Mouse (Mus musculus) lung, embryonic 15.5 days (tissue): ENCODE measurements around the gene Gm44965. TPM values are rescaled to one million over a fixed set of nuclear protein-coding genes. Genes with fewer than 3 reads are reported as not detected.

ENCODE experiments used
- ATAC-seq: fragments of 200-750 bp; cut with Nextera tagmentation; 2 replicates; pipeline ENCODE4 v1.8.0; 2017; ENCODE audit warnings: moderate number of reproducible peaks, borderline replicate concordance; ENCODE audit not compliant: low FRiP score, low TSS enrichment; ENCODE audit errors: extremely low read depth
- H3K27ac ChIP-seq: fragments of 300-500 bp; sonication (generic); 2 replicates; pipeline ENCODE4 v1.5.1; 2015; ENCODE audit warnings: moderate library complexity, mild to moderate bottlenecking, inconsistent platforms
- H3K27me3 ChIP-seq: fragments of 300-500 bp; sonication (generic); 2 replicates; pipeline ENCODE4 v1.6.1; 2015; ENCODE audit warnings: inconsistent platforms
- H3K36me3 ChIP-seq: fragments of 300-500 bp; sonication (generic); 2 replicates; pipeline ENCODE4 v1.6.1; 2015; ENCODE audit warnings: inconsistent platforms
- H3K4me1 ChIP-seq: fragments of 300-500 bp; sonication (generic); 2 replicates; pipeline ENCODE4 v1.6.1; 2015; ENCODE audit warnings: inconsistent platforms
- H3K4me2 ChIP-seq: fragments of 300-500 bp; sonication (generic); 2 replicates; pipeline ENCODE4 v1.6.1; 2015; ENCODE audit warnings: inconsistent platforms, mild to moderate bottlenecking, moderate library complexity
- H3K4me3 ChIP-seq: fragments of 300-500 bp; sonication (generic); 2 replicates; pipeline ENCODE4 v1.5.1; 2015; ENCODE audit warnings: mild to moderate bottlenecking, inconsistent platforms
- H3K9ac ChIP-seq: fragments of 300-500 bp; sonication (generic); 2 replicates; pipeline ENCODE4 v1.6.1; 2015; ENCODE audit warnings: inconsistent platforms
- H3K9me3 ChIP-seq: fragments of 300-500 bp; sonication (generic); 2 replicates; pipeline ENCODE4 v1.6.1; 2016; ENCODE audit warnings: inconsistent platforms
- WGBS: fragments of 180-500 bp; shearing (Covaris S2); methylation state at CpG from one replicate; pipeline ENCODE4 v1.1.7; 2015; 5-methylcytosine and 5-hydroxymethylcytosine counted together
- polyA plus RNA-seq: library from polyadenylated mRNA; unstranded; fragments of >200 nt; fragmentation: Nextera tagmentation; extraction: Ambion mirVana; gene quantifications from 2 replicates; pipeline ENCODE4 v1.2.1, GENCODE M21; 2015

The Gm44965 gene
- not detected in 2 replicates for polyA plus RNA-seq

DNA sequence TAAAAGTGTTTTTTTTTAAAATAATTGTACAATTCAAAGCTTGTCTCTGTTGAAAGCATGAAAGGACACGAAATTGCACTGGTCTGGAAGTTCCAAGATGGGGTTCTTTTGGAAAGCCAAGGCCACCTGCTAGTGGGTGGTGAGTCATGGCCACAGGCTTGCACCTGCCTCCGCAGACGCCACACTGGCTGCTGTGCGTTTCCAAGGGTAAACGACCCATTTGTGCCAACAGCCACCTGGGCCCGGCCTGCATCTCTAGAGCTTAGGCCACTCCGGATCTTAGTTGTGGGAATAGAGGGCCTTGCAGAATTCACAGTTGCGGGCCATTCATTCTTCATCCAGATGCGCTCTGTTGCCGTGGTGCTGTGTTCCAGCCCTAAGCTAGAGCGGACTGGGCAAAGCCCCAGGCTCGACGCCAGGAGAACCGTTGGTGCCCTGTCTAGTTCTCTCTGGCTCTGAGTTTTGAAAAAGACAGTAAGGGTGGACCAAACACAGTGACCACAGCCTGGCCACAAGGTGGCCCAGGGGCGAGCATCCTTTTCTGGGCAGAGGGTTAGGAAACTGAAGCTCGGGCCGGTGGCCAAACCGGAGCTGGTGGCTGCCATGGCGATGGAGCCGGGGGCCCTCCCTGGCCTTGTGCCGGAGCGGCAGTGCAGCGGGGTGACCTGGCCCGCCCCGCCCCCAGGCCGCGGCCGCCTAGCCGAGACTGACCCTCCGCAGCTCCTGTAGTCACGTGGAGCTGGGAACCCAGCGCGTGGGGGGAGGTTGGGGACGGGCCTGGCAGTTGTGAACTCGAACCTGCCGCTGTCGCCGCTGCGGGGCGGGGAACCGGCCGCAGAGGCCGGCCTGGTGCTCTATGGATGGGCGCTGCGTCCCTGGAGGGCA is at the start of gene Gm44965, which contains the start of gene Repin1:
Gene Gm44965 (plus strand): TSS at position 784 of the 885 bp plus-strand sequence.
Gene Repin1 (plus strand): TSS at position 726 of the 885 bp plus-strand sequence.
- 6% methylated on average over 45 of the region's 45 CpGs for WGBS
- peak; percentile 92 for ATAC-seq
- no peaks in the 10 kb centered on the region for H3K27me3 ChIP-seq

DNA sequence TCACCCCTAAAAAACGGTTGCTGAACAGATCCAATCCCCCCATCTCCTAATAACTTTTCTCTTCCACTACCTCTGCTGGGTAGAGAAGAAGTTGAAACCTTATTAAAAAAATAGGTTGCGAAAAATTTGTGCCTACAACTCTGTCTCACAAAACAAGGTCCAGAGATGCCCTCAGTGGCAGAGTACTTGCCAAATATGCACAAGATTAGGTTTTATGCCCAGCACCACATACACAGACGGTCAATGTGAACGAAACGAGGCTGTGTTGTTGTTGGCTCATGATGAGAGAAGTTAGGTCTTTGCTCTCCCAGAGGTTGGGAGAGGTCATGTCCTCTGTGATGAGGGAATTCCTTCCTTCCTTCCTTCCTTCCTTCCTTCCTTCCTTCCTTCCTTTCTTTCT is 48.5 kb upstream of the Gm44965 start:
- Histone ChIP-seq H3K27ac (no peak overlapping the region), H3K9me3 (no peaks in the 10 kb centered on the region), H3K4me3 (no peak overlapping the region), H3K4me1 (peaks cover 9% of the 10 kb centered on the region), H3K36me3 (no peaks in the 10 kb centered on the region), H3K27me3 (no peaks in the 10 kb centered on the region), H3K9ac (no peak overlapping the region), H3K4me2 (no peak overlapping the region)
- no peak for ATAC-seq
- 49% methylated on average over 5 of the region's 5 CpGs for WGBS

More for the DNA sequence above, at the start of gene Gm44965, which contains the start of gene Repin1:
- H3K9me3 ChIP-seq = peaks cover 20% of the 10 kb centered on the region
- H3K4me1 ChIP-seq = peaks cover 14% of the 10 kb centered on the region
- peak within 1 kb of the TSS; percentile 92 for H3K4me3 ChIP-seq
- H3K27ac ChIP-seq = peak within 1 kb of the TSS; percentile 86
- peak within 1 kb of the TSS; percentile 80 for H3K4me2 ChIP-seq
- peaks cover 31% of the 10 kb centered on the region for H3K36me3 ChIP-seq
- H3K9ac ChIP-seq = peak within 1 kb of the TSS; percentile 95

DNA sequence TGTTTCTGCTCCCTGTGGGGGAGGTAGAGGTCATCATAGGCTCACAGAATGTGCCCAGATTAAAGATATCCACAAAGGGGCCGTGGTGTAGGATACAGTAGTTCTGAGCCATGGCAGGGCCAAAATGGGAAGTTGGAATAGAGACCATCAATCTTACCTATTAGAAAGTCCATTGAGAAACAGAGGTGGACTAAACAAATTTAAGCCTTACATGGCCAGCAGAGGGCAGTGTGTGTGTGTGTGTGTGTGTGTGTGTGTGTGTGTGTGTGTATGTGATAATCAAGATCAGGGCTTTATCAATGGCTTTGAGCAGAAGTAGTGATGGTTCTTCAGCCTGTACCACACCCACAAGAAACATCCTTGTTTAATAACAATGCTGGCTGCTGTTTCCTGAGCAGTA is 47.5 kb upstream of the Gm44965 start:
- ATAC-seq = no peak; the same call in 1 of the 2 replicates
- Histone ChIP-seq H3K27ac (no peak overlapping the region), H3K4me3 (no peak overlapping the region), H3K9me3 (no peaks in the 10 kb centered on the region), H3K27me3 (no peaks in the 10 kb centered on the region), H3K4me1 (peaks cover 7% of the 10 kb centered on the region), H3K36me3 (no peaks in the 10 kb centered on the region), H3K9ac (no peak overlapping the region), H3K4me2 (no peak overlapping the region)
- WGBS = 64% methylated on average over 1 of the region's 1 CpGs

DNA sequence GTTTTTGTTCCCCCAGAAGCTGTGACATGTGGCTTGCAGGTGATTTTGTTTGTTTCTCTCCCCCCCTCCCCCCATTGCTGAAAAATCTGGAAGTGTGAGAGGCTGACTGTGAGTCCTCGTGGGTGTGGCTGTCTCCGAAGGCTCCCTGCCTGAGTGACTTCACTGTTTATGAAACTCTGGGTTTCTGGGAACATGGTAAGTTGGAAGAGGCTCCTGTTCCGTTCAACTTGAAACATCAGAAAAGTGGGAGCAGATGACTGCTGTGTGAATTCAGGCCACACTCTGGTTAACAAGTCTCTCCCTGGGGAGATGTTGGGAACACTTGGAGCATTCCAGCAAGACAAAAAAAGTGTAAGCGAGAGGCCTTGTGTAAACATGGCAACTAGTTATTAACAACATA is 46.9 kb upstream of the Gm44965 start:
- WGBS = 49% methylated on average over 4 of the region's 4 CpGs

DNA sequence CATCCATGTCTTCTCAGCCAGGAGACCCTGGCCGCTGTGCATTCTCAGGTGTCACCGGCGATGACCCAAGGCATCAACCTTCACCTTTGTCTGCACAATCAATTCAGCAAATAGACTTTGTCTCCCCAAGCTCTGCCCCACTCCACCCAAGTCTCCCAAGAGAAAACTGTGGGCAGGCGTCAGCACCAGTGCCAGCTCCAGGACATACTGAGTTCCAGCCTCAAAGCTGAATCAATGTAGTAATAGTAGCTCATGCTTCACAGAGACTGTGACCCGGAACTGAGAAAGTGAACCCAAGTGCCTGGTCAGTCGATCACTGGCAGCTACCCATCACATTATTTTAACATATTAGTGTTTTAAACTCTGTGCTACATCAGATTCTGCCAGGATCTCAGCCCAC is 45.4 kb upstream of the Gm44965 start:
- 79% methylated on average over 6 of the region's 6 CpGs for WGBS
- Histone ChIP-seq H3K9me3 (no peaks in the 10 kb centered on the region), H3K36me3 (no peaks in the 10 kb centered on the region), H3K4me2 (no peak overlapping the region), H3K9ac (no peak overlapping the region), H3K27ac (no peak overlapping the region), H3K27me3 (no peaks in the 10 kb centered on the region), H3K4me1 (no peaks in the 10 kb centered on the region), H3K4me3 (no peak overlapping the region)
- ATAC-seq = no peak

More for the DNA sequence above, 46.9 kb upstream of the Gm44965 start:
- Histone ChIP-seq H3K9ac (no peak overlapping the region), H3K4me2 (no peak overlapping the region), H3K9me3 (no peaks in the 10 kb centered on the region), H3K36me3 (no peaks in the 10 kb centered on the region), H3K4me3 (no peak overlapping the region), H3K27ac (no peak overlapping the region), H3K4me1 (peaks cover 3% of the 10 kb centered on the region), H3K27me3 (no peaks in the 10 kb centered on the region)
- no peak for ATAC-seq

DNA sequence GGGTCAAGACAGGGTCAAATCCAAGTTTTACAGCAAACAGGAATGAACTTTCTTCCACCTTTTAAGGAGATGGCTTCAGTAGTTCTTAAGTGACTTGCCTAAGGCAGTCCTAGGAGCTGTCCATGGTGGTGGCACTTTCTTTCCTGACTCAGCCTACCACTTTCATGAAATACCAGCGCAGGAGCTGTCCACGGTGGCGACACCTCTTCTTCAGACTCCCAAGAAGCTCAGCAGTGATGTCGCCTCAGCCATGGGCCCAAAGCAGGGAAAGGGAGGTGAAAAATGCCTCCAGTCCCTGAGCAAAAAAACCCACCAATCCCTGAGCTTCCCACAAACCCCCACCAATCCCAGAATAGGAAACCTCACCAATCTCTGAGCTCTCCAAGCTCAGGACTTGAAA is 40.8 kb upstream of the Gm44965 start:
- Histone ChIP-seq H3K9me3 (no peaks in the 10 kb centered on the region), H3K4me1 (peaks cover 9% of the 10 kb centered on the region; the same call in 1 of the 2 replicates), H3K27me3 (no peaks in the 10 kb centered on the region), H3K27ac (no peak overlapping the region), H3K4me3 (no peak overlapping the region), H3K4me2 (no peak overlapping the region), H3K36me3 (no peaks in the 10 kb centered on the region), H3K9ac (no peak overlapping the region)
- ATAC-seq = no peak
- WGBS = 50% methylated on average over 4 of the region's 4 CpGs

DNA sequence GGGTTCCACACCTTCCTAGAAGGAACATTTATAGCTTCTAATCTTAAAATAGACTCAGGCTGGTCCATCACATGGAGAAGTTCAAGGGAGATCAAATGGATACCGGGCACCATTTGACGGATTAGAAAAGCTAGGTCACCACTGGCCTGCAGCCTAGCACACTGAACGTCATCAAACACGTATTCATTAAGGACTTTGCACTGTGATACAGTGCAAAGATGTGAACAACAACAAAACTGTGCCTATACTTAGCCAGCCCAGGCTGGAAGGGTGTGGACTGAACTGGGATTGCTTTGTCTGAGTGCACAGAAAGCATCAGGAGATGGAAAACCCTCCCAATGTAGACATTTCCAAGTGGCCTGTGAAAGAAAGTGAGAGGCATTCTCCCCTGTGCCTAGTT is 39.9 kb upstream of the Gm44965 start:
- WGBS = 73% methylated on average over 4 of the region's 4 CpGs
- Histone ChIP-seq H3K9me3 (no peaks in the 10 kb centered on the region), H3K9ac (peak overlapping the region; percentile 61; the same call in 1 of the 2 replicates), H3K36me3 (no peaks in the 10 kb centered on the region), H3K27me3 (no peaks in the 10 kb centered on the region), H3K4me1 (peaks cover 9% of the 10 kb centered on the region; the same call in 1 of the 2 replicates), H3K4me2 (peak overlapping the region; percentile 82), H3K4me3 (peak overlapping the region; percentile 59), H3K27ac (peak overlapping the region; percentile 99)
- no peak for ATAC-seq

DNA sequence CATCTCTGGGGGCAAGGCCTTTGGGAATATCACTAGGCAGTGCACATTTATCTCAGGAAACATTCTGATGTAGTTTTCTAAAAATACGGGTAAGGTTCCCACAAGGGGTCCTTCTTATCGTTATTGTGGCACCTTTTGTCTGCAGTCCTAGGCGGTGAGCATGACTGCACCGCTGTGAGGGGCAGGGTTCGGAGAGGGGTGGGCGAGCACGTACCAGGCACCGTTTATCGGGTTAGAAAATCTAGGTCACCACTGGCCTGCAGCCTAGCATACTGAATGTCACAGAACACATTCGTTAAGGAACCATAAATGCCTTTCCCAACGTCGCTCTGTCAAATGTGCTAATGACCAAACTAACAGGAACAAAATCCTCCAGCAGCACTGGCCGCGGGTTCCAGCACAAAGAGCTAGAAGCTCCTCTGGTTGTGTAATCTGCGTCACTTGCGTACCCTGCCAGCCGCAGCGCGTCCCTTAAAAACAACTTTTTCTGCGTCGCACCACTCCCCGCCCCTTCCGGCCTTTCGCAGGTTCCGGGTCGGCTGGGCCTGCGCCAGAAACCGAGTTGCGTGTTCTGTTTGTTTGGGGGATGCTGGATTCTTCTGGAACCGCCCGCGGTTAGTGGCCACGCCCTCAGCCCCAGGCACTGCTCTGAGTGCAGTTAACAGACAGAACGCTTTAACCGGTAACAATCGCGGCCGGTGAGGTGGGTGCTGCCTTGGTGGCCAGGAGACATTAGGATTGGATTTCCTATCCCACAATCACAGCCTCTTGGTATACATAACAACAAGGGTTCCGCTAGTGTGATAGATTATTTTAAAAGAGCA is 39.2 kb upstream of the Gm44965 start, which contains the start of gene Lrrc61:
Gene Lrrc61 (plus strand): TSS at position 517 of the 824 bp plus-strand sequence.
- peak within 1 kb of the TSS; percentile 59 for H3K4me3 ChIP-seq
- H3K9ac ChIP-seq = peak within 1 kb of the TSS; percentile 61
- H3K27ac ChIP-seq = peak within 1 kb of the TSS; percentile 99
- no peaks in the 10 kb centered on the region for H3K27me3 ChIP-seq
- no peaks in the 10 kb centered on the region for H3K36me3 ChIP-seq
- under 1% methylated on average over 39 of the region's 39 CpGs for WGBS
- peak; percentile 95 for ATAC-seq
- no peaks in the 10 kb centered on the region for H3K9me3 ChIP-seq
- peak within 1 kb of the TSS; percentile 82 for H3K4me2 ChIP-seq
- H3K4me1 ChIP-seq = peaks cover 9% of the 10 kb centered on the region; the same call in 1 of the 2 replicates

DNA sequence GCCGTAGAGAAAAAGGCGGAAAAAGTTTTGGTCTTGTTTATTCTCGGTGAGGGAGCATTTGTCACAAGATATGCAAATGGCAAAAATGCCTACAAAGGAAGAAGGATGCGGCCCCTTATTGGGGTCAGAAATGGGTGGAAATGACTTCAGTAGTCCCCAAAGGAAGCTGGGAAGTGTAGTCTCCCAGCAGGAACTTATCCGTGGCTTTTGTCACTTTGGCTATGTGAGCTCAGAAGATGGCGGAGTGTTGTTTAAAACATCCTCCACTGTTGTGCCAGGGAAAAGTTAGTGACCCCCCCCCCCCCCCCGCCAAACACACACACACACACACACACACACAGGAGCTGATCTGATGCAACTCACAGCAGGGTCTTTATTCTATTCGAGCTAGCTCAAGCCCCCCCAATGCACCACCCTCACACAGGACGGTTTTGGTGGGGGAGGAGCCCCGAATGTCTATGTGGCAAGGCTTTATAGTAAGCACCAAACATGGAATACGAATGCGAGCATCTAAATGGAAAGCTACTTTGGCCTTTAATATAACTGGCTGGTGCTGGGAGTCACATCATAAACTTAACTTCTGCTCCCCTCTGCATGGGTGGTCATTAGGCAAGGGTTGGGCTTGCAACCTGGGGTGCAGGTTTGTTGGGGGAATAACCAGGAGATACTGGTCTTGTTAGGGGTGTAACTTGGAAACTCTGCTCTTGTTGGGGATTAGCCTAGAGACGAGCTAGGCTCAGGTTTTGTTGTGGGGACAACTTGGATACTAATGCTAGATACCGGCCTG is 38.4 kb upstream of the Gm44965 start:
- H3K9ac ChIP-seq = peak overlapping the region; percentile 61
- no peaks in the 10 kb centered on the region for H3K36me3 ChIP-seq
- H3K27ac ChIP-seq = peak overlapping the region; percentile 99
- no peaks in the 10 kb centered on the region for H3K9me3 ChIP-seq
- 27% methylated on average over 14 of the region's 14 CpGs for WGBS
- peak; percentile 82 for ATAC-seq
- peak overlapping the region; percentile 82 for H3K4me2 ChIP-seq
- no peaks in the 10 kb centered on the region for H3K27me3 ChIP-seq
- H3K4me1 ChIP-seq = peaks cover 9% of the 10 kb centered on the region; the same call in 1 of the 2 replicates
- H3K4me3 ChIP-seq = peak overlapping the region; percentile 59

DNA sequence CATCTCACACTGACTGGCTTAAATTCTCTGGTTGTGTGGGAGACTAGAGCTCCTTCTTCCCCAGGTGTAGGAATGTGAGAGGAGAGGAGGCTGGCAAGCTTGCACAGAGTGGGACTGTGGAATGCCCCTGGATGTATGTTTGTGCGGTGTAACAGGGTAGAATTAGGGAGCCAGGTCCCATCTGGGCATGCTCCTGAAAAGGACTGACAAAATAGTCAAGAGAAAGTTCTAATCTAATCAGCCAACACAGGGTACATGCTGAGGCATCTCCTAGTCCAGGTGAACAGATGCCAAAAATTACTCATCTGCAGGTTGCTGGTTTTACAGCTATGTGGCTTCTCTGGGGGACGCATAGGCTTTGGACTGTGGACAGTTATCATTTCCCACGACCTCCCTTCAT is 37.8 kb upstream of the Gm44965 start:
- no peaks in the 10 kb centered on the region for H3K9me3 ChIP-seq
- peak overlapping the region; percentile 99; the same call in 1 of the 2 replicates for H3K27ac ChIP-seq
- H3K9ac ChIP-seq = no peak overlapping the region
- no peak overlapping the region for H3K4me3 ChIP-seq
- no peaks in the 10 kb centered on the region for H3K27me3 ChIP-seq
- 0 out of 2 replicates have a peak overlapping the region, but pooled peaks have one; percentile 82 for H3K4me2 ChIP-seq
- ATAC-seq = no peak
- no peaks in the 10 kb centered on the region for H3K36me3 ChIP-seq
- peaks cover 9% of the 10 kb centered on the region; the same call in 1 of the 2 replicates for H3K4me1 ChIP-seq
- 87% methylated on average over 3 of the region's 3 CpGs for WGBS
